Mouse (Mus musculus): Measurements from ENCODE around the gene Fam163b. TPM values are rescaled to one million over a fixed set of nuclear protein-coding genes. Genes with fewer than 3 reads are reported as not detected.

Fam163b gene
- total RNA-seq (2021) = not detected
- long read RNA-seq, experiment 1 = 0 reads
- long read RNA-seq, experiment 2 = 0 reads

DNA sequence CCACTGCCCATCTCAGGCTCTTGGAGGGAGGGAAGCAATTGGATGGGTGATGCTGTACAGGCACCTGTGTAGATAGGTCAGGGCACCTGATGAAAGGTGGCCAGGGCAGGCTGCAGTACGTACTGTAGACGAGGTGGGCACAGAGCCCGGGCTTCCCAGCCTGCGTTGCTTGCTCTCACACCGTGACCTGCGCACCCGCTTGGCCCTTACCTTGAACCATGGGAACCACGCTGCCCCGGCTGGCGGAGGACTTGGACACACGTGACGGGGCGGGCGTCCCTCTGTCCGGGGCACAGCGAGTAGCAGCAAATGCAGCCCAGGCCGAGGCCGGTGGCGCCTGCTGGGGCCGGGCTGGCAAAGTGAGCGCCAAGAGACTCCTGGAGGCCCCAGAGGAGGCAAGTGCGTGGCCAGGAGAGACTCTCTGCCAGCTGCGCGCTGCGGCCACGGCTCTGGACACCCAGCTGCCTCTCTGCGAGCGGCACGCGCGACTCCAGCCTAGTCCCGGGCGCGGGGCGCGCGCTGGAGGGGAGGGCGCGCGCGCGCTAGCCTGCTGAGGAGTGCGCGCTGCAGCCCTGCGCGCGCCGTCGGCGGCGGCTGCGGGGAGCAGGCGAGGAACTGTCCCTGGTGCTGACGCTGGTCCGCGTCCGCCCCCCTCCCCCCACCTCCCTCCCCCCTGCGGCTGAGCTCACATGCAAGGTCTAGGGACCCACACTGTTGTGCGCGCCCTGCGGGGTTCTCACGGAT, at the start of gene Fam163b:
Gene Fam163b (minus strand): TSS at position 542 of the 744 bp plus-strand sequence.
- intact Hi-C loops (cut with DNase I) = no loop called here

DNA sequence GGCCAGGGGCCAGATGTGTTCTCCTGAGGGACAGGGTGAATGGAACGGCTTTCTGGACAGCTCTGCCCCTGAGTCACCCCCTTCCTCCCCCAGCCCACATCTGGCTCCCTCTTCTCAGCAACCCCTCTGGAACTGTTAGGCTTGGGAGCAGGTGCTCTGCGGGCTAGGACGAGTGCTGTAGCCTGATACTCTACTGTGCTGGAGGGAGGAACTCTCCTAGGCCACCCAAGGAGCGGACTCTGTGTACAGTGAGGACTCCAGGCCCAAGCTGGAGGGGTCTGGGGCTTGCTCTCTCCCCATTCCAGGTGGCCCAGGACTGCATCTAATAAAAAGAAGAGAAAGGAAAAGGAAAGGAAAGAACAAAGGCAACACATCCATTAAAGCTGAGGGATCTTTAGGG, 47.7 kb upstream of the Fam163b start:
- no peak overlapping the region for H3K4me3 ChIP-seq
- no peak for DNase-seq
- intact Hi-C loops (cut with DNase I) = no loop called here
- H3K27ac ChIP-seq = no peak overlapping the region
- no peak for TF ChIP-seq CTCF (IDR thresholded peaks at IDR 0.05)

More for the DNA sequence above, at the start of gene Fam163b:
- DNase-seq = peak; percentile 44
- Histone ChIP-seq H3K4me3 (peak within 1 kb of the TSS; percentile 60), H3K27ac (no peak within 1 kb of the TSS)
- TF ChIP-seq CTCF (IDR thresholded peaks at IDR 0.05) = no peak

DNA sequence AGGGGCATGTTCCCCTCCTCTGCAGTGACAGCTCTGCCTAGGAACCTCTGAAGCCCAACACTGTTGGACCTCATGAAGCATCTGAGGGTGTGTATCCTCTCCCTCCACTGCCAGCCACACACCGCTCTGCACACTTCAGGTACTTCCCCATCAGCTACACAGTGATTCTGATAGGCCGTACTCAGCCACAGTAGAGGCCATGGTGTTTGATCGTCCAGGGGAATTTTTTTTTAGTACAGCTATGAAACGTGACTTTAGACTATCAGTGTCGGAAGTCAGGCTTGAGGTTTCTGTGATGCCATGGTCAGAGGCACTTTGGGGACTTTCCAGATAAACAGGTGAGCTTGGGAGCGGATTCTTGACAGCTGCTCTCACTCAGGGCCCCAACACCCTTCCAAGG, 45.2 kb upstream of the Fam163b start:
- DNase-seq = no peak
- no peak overlapping the region for H3K4me3 ChIP-seq
- no peak overlapping the region for H3K27ac ChIP-seq
- intact Hi-C loops (cut with DNase I) = no loop called here
- TF ChIP-seq CTCF (IDR thresholded peaks at IDR 0.05) = no peak

DNA sequence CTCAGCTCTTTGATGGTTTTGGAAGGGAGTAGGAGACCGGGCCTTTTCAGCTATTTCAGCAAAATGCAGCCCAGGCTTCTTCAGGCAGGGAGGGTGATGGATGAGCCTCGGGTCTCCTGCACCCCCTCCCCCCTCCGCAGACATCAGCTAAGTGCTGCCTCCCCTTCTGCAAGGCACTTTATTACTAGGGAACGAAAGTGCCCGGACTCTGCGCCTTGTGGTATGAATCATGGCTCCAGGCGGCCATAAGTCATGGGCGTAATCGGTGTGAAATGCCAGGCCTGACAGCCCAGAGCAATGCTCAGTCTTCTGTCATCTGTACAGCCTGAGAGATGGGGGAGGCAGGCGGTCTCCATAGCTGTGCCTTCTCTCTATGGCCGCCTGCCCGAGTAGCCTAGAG, 41.4 kb upstream of the Fam163b start:
- intact Hi-C loops (cut with DNase I) = no loop called here
- DNase-seq = no peak
- TF ChIP-seq CTCF (IDR thresholded peaks at IDR 0.05) = no peak
- no peak overlapping the region for H3K4me3 ChIP-seq
- H3K27ac ChIP-seq = no peak overlapping the region

- no peak for TF ChIP-seq CTCF (IDR thresholded peaks at IDR 0.05)
- intact Hi-C loops (cut with DNase I) = no loop called here
- Histone ChIP-seq H3K27ac (no peak overlapping the region), H3K4me3 (no peak overlapping the region)
- no peak for DNase-seq
Measured at GRCm38 (mm10) chr2:27181907-27182306, 39.6 kb upstream of the Fam163b start.

- H3K27ac ChIP-seq = no peak overlapping the region
- H3K4me3 ChIP-seq = no peak overlapping the region
- intact Hi-C loops (cut with DNase I) = loop anchor here (5.0 kb wide), 1 partner anchor 52 kb away; no protein-coding TSS in a partner anchor
- TF ChIP-seq CTCF (IDR thresholded peaks at IDR 0.05) = no peak
- no peak for DNase-seq
Measured at GRCm38 (mm10) chr2:27179101-27179500, 36.8 kb upstream of the Fam163b start.

GRCm38 (mm10) chr2:27175696-27176267, 33.5 kb upstream of the Fam163b start:
- no peak overlapping the region for H3K27ac ChIP-seq
- intact Hi-C loops (cut with DNase I) = loop anchor here (5.0 kb wide), 1 partner anchor 48 kb away; no protein-coding TSS in a partner anchor
- no peak for TF ChIP-seq CTCF (IDR thresholded peaks at IDR 0.05)
- H3K4me3 ChIP-seq = no peak overlapping the region
- peak; percentile 61 for DNase-seq

DNA sequence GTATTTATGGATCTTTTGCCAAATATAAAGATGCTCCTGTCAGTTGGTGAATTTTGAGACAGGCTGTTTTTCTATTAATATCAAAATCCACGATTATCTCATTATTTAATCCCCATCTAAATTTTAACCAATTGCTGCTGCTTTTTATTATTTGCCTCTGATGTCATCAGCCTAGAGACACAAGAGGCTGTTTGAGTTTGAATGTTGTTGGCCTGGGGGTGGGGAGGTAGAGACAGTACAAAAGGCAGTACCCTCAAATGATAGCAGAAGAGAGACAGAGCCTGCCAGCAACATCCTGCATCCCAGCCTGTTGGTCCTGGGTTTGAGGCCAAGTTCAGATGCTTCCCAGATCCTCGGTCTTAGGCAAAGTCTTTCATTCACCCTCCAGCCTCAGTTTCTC, 32.0 kb upstream of the Fam163b start:
- intact Hi-C loops (cut with DNase I) = no loop called here
- H3K4me3 ChIP-seq = no peak overlapping the region
- DNase-seq = no peak
- TF ChIP-seq CTCF (IDR thresholded peaks at IDR 0.05) = no peak
- H3K27ac ChIP-seq = no peak overlapping the region

GRCm38 (mm10) chr2:27166999-27167398, 24.7 kb upstream of the Fam163b start:
- intact Hi-C loops (cut with DNase I) = no loop called here
- Histone ChIP-seq H3K27ac (no peak overlapping the region), H3K4me3 (no peak overlapping the region)
- TF ChIP-seq CTCF (IDR thresholded peaks at IDR 0.05) = no peak
- no peak for DNase-seq

- Histone ChIP-seq H3K27ac (no peak overlapping the region), H3K4me3 (no peak overlapping the region)
- DNase-seq = no peak
- intact Hi-C loops (cut with DNase I) = no loop called here
- no peak for TF ChIP-seq CTCF (IDR thresholded peaks at IDR 0.05)
Measured at GRCm38 (mm10) chr2:27166074-27166473, 23.8 kb upstream of the Fam163b start.

DNA sequence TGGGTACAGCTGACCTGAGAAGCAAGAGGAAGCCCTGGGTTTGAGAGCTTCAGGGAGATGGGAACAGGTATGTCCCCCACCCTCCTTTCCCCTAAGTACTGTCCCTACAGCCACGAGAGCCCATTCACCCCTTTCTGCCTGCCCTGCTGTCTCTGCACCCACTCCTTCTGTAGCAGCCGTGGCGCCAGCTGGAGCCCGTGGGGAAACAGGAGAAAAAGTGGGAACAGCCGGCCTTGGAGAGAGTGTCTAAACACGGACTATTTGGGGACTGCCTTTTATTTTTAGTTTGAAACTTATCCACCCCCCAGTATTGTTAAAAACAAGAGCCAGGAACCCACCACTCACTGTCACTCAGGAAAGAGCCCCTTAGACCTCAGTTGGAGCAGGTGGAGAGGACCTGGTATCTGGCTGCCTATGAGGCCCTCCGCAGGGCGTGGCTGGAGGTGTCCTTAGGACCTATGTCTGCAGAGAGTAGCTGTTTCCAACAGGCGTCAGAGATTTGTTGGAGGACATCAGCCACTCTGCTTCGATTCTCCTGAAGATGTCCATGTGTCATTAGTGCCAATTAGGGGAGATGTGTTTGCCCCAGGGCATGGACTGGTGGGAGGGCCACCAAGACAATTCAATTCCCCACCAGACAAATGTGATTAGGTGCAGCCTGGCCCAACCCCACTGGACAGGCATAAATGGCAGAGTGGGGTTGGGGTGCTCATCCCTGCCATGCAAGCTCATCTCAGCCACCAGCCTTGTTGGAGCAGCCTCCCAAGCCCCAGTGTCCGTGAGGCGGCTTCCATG, 22.7 kb upstream of the Fam163b start, which contains the start of gene Dbh:
Gene Dbh (plus strand): TSS at position 438 of the 795 bp plus-strand sequence.
- H3K4me3 ChIP-seq = no peak within 1 kb of the TSS

DNA sequence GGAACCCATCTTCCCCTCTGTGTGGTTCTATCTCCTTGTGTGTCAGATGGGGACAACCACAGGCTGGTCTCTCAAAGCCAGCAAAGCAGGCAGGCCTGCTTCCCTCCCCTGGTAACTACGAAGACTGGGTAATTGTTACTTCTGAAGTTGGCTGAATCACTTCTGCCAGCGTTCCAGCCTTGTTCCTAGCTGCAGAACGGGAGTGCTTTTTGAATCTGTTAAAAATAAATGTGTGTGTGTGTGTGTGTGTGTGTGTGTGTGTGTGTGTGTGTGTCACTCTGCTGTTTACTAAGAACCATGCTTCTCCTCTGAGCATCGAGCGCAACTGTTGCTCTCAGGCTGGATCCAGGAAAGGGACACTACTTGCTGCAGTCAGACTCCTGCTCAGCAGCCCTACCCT, 21.6 kb upstream of the Fam163b start:
- intact Hi-C loops (cut with DNase I) = no loop called here
- DNase-seq = no peak
- TF ChIP-seq CTCF (IDR thresholded peaks at IDR 0.05) = no peak
- no peak overlapping the region for H3K4me3 ChIP-seq
- H3K27ac ChIP-seq = no peak overlapping the region

More for the DNA sequence above, 22.7 kb upstream of the Fam163b start, which contains the start of gene Dbh:
- intact Hi-C loops (cut with DNase I) = no loop called here
- no peak within 1 kb of the TSS for H3K27ac ChIP-seq
- no peak for TF ChIP-seq CTCF (IDR thresholded peaks at IDR 0.05)
- DNase-seq = no peak

DNA sequence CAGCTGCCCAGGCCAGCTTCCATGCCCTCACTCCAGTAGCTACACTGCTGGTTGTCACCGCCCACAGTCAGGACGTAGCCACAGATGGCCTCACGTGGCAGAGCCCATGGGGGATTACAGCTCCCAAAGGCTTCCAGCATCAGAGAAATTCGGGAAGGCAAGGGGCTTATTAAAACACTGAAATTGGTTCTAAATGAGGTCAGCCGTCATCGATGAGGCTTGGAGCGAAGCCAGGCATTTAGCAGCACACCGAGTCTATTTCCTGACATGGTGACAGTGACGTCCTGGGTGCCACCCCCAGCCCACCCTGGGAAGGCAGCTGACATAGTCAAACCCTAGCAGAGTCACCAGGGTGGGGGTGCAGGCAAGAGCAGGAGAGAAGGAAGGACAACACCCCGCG, 20.4 kb upstream of the Fam163b start:
- Histone ChIP-seq H3K27ac (no peak overlapping the region), H3K4me3 (no peak overlapping the region)
- intact Hi-C loops (cut with DNase I) = no loop called here
- DNase-seq = no peak
- TF ChIP-seq CTCF (IDR thresholded peaks at IDR 0.05) = no peak

Data from gastrocnemius, adult 2 months (tissue).